ENCODE assay signal across 12 mouse cellular contexts in genomic region chr14:121310325-121311080, GRCm38 (mm10).
DNase-seq lines count a peak whose midpoint lies in the region; ATAC-seq lines count a peak whose summit lies in the region.
"Had no signal": no experiment of that assay in that cellular context is flagged by ENCODE, and none has a peak within 500 bp of the region (broad histone marks: within the 10 kb centered on the region; RNA-seq: fewer than 3 reads in every experiment).

No protein-coding gene starts in this region.

- peaks cover 9% of the 10 kb centered on the region; the same call in 1 of the 2 replicates for H3K36me3 ChIP-seq in heart, embryonic 10.5 days
- no peaks in the 10 kb centered on the region; the same call in 1 of the 2 replicates for H3K36me3 ChIP-seq in lung, embryonic 16.5 days (ENCODE audit: control insufficient read depth, insufficient read depth, low read length)
- no peaks in the 10 kb centered on the region for H3K36me3 ChIP-seq in intestine, embryonic 16.5 days (ENCODE audit: control insufficient read depth, insufficient read depth, low read length)
- H3K36me3 ChIP-seq in stomach, embryonic 15.5 days: no peaks in the 10 kb centered on the region

- H3K27ac ChIP-seq in heart, embryonic 10.5 days: peak overlapping the region; percentile 47
- no peak overlapping the region for H3K27ac ChIP-seq in lung, embryonic 16.5 days (ENCODE audit: low read length)
- H3K27ac ChIP-seq in intestine, embryonic 16.5 days (ENCODE audit: low read length): no peak overlapping the region
- no peak overlapping the region for H3K27ac ChIP-seq in stomach, embryonic 15.5 days

- no peak overlapping the region for H3K4me2 ChIP-seq in lung, embryonic 16.5 days (ENCODE audit: low read depth, low read length)
- no peak overlapping the region for H3K4me2 ChIP-seq in intestine, embryonic 16.5 days (ENCODE audit: low read depth, low read length)
- no peak overlapping the region for H3K4me2 ChIP-seq in stomach, embryonic 15.5 days

- no peaks in the 10 kb centered on the region for H3K9me3 ChIP-seq in heart, embryonic 10.5 days
- H3K9me3 ChIP-seq in lung, embryonic 16.5 days (ENCODE audit: control insufficient read depth, low read length): no peaks in the 10 kb centered on the region
- no peaks in the 10 kb centered on the region for H3K9me3 ChIP-seq in intestine, embryonic 16.5 days (ENCODE audit: control insufficient read depth, low read length)
- no peaks in the 10 kb centered on the region for H3K9me3 ChIP-seq in stomach, embryonic 15.5 days

- H3K27me3 ChIP-seq in heart, embryonic 10.5 days (ENCODE audit: insufficient read depth, poor library complexity, severe bottlenecking): no peaks in the 10 kb centered on the region
- H3K27me3 ChIP-seq in lung, embryonic 16.5 days (ENCODE audit: control insufficient read depth, insufficient read depth, low read depth, low read length): no peaks in the 10 kb centered on the region
- no peaks in the 10 kb centered on the region for H3K27me3 ChIP-seq in intestine, embryonic 16.5 days (replicated peaks; ENCODE audit: control insufficient read depth, insufficient read depth, low read length)
- no peaks in the 10 kb centered on the region for H3K27me3 ChIP-seq in stomach, embryonic 15.5 days (replicated peaks)

- WGBS in heart, embryonic 10.5 days: 69% methylated on average over 6 of the region's 6 CpGs
- WGBS in lung, embryonic 16.5 days: 70% methylated on average over 6 of the region's 6 CpGs
- 74% methylated on average over 6 of the region's 6 CpGs for WGBS in intestine, embryonic 16.5 days
- 70% methylated on average over 6 of the region's 6 CpGs for WGBS in stomach, embryonic 15.5 days

- no peak for DNase-seq in heart, embryonic 10.5 days (ENCODE audit: low spot score)
- no peak for DNase-seq in heart, adult 11 months
- no peak for DNase-seq in lung, postnatal 25 days (ENCODE audit: low spot score)
- DNase-seq in retina, embryonic 14.5 days (ENCODE audit: low spot score): no peak
- DNase-seq in right cerebral cortex, postnatal 25 days: no peak
- DNase-seq: cerebellum, postnatal 14 days; kidney, adult 8-10 months; lung, adult 2 months; thymus, adult 2 months had no signal

- peaks cover 81% of the 10 kb centered on the region for H3K4me1 ChIP-seq in heart, embryonic 10.5 days
- H3K4me1 ChIP-seq in lung, embryonic 16.5 days (replicated peaks; ENCODE audit: control insufficient read depth, insufficient read depth, low read length): peaks cover 10% of the 10 kb centered on the region
- H3K4me1 ChIP-seq in intestine, embryonic 16.5 days (ENCODE audit: control insufficient read depth, insufficient read depth, low read length): peaks cover 46% of the 10 kb centered on the region
- peaks cover 26% of the 10 kb centered on the region for H3K4me1 ChIP-seq in stomach, embryonic 15.5 days

- peak; percentile 21; the same call in 1 of the 2 replicates for ATAC-seq in lung, embryonic 16.5 days (ENCODE audit: low read depth)
- peak; percentile 30 for ATAC-seq in intestine, embryonic 16.5 days
- peak; percentile 44; the same call in 1 of the 2 replicates for ATAC-seq in stomach, embryonic 15.5 days (ENCODE audit: insufficient read depth, low FRiP score, low read depth)

- no peak overlapping the region for H3K9ac ChIP-seq in lung, embryonic 16.5 days (ENCODE audit: low read length)
- no peak overlapping the region for H3K9ac ChIP-seq in intestine, embryonic 16.5 days (ENCODE audit: low read depth, low read length)
- no peak overlapping the region for H3K9ac ChIP-seq in stomach, embryonic 15.5 days

- H3K4me3 ChIP-seq in heart, embryonic 10.5 days: no peak overlapping the region
- no peak overlapping the region for H3K4me3 ChIP-seq in lung, embryonic 16.5 days (ENCODE audit: low read length)
- no peak overlapping the region for H3K4me3 ChIP-seq in intestine, embryonic 16.5 days (ENCODE audit: low read length)
- H3K4me3 ChIP-seq in stomach, embryonic 15.5 days (replicated peaks): no peak overlapping the region
